Mouse (Mus musculus): ENCODE measurements around the gene Trpc1.

The Trpc1 gene

GRCm38 (mm10) chr9:95695023-95695422, 55.2 kb downstream of the Trpc1 start:
- no peak for DNase-seq

- no peak for DNase-seq
These were observed 55.6 kb downstream of the Trpc1 start for GRCm38 (mm10) chr9:95694526-95694925.

GRCm38 (mm10) chr9:95693528-95694100, 56.6 kb downstream of the Trpc1 start:
- DNase-seq, result no peak

- no peak for DNase-seq
These were observed 57.4 kb downstream of the Trpc1 start for GRCm38 (mm10) chr9:95692823-95693222.

GRCm38 (mm10) chr9:95688064-95688463, 62.1 kb downstream of the Trpc1 start:
- peak; percentile 28 for DNase-seq

DNA sequence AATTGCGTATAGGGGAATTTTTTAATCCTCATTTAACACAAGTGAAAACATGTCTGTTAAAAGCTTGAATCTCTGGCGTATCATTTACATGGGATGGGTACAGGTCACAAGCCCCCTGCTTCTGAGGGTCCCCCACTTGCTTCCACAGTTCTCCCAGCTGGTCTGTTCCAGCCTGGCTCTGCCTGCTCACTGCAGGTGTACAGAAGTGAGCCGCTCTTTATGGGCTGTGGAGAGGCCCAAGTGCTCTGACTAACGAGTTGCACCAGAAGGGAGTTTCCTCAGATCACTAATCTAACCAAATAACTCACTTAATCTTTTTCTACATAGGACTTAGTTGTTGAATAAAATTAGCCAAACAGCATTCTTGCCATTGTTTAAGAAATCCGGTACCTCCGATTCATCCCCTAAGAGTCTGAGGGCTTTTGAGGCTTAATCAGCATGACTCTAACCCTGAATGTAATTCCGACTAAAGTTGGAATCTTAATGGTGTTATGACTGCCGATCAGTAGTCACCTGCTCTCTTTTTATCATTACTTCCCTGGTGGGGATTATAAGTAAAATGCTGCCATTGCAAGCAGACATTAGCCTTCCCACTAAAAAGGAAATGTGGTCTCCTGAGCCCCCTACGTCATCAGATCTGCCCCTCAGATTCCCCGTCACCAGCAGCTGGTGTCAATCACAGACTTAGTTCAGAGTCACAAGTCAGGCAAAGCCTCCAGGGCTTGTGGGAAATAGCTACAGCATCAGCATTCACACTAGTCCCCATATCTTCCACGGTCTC, 64.3 kb downstream of the Trpc1 start:
- DNase-seq, result no peak

DNA sequence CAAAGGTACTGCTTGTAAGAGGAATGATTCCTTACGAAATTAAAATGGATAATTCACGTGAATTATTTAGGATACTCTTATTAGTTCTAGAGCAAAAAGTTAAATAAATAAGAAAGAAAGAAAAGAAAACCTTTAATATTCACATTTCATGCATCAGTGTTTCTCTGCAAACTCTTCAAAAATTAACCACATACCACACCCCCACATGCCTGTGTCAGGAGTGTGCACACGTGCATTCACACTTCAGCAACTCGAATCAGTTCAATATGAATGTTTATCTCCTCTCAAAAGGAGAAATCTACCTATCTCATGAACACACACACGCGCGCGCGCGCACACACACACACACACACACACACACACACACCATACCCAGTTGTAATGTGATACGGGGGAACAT, 69.5 kb downstream of the Trpc1 start:
- DNase-seq, result no peak

DNA sequence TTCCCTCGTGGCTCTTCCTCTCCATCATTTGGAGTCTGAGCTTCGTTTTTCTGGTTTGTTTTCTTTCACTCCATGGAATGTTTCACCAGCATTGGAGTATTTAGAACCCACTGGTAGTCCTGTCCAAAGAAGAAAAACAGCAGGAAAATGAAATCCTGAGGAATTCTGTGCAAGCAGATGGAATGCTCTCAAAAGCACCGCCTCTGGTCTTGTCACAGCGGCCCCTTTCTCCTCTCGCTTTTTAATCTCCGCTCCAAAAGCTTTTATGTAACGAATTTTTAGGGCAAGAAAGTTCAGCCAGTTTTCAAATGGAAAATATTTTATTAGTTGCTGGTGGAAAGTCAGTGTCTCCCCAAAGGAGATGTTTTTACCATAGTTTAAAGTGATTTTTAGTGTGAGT, 70.2 kb downstream of the Trpc1 start:
- no peak for DNase-seq

DNA sequence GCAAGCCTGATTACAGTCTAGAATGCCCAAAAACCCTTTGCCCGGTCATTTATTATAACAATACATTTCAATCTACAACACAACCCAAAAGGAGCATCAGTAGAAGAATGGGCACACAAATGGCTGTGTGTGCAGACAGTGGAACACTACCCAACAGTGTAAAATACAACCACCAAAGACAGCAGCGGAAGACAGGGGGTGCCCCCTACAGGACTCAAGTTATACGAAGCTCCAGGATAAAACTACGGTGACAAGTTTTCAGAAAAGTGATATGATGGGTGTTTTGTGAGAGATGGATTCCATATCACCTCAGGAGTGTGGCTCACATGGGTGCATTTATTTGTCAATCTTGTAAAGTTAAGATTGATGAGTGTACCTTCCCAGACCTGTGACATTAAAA, 74.2 kb downstream of the Trpc1 start:
- DNase-seq, result no peak

GRCm38 (mm10) chr9:95675064-95675699, 75.0 kb downstream of the Trpc1 start:
- peak; percentile 51 for DNase-seq

DNA sequence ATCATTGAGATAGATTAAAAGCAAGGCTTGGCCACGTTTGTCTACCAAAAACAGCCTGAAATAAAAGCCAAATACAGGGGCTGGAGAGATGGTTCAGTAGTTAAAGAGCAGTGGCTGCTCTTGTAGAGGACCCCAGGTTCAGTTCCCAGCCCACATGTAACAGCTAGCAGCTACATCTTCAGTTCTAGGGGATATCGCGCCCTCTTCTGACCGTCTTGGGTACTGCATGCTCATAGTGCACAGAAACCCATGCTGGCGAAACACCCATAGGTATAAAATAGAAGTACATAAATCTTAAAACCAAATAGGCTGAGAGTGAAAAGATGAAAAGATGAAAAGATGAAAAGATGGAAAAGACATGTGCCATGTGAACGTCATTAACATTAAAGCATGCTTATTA, 77.4 kb downstream of the Trpc1 start:
- DNase-seq, result no peak

GRCm38 (mm10) chr9:95672331-95672730, 77.8 kb downstream of the Trpc1 start:
- no peak for DNase-seq

DNA sequence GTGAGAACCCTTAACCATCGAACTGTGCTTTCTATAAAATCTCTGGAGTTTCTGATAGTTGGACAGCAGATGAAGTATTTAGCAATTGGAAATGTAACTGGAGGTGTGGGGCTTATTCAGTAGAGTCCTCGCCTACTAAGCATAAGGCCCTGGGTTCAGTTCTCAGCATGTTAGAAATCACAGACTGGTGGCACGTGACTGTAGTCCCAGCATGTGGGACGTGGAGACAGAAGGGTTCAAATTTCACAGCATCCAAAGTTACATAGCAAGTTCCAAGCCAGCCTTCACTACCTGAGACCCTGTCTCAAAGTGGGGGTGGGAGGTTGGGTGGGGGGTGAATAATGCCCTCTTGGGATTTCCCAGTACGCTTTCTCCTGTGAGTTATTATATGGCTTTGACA, 81.9 kb downstream of the Trpc1 start:
- DNase-seq, result no peak

DNA sequence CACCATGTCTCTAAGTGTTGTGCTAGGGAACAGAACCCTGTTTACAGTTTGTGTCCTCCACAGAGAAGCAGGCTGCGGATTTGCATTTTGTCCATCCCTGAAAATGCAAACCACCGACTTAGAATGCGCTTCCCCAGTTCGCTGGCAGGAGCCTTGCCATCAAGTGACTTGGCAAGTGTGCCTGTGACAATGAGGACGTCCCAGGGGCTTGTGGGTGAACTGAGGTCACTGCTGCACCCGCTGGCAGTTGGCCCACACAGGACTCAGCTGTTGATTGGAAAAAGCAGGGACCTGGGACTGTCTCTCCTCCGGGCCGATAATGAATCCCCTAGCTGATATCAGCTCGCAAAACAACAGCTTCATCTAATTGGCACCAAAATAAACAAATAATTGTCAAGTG, 82.3 kb downstream of the Trpc1 start:
- DNase-seq, result peak; percentile 42

DNA sequence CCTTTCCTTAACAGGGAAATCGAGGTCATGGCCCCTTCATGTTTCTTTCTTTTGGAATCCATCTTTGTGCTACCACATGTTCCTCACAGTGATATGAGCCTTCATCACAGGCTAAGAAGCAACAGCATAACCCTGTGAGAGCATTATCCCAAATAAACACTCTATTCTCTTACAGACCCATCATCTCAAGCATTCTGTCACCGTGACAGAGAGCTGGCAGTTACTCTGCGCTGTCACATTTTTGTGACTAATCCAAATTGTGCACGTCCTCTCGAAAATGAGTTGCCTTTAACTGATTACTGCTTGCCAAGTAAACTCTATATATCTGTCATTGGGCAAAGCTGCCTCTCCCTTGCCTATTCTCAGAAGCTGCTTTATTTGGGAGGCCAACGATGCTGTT, 84.3 kb downstream of the Trpc1 start:
- no peak for DNase-seq

DNA sequence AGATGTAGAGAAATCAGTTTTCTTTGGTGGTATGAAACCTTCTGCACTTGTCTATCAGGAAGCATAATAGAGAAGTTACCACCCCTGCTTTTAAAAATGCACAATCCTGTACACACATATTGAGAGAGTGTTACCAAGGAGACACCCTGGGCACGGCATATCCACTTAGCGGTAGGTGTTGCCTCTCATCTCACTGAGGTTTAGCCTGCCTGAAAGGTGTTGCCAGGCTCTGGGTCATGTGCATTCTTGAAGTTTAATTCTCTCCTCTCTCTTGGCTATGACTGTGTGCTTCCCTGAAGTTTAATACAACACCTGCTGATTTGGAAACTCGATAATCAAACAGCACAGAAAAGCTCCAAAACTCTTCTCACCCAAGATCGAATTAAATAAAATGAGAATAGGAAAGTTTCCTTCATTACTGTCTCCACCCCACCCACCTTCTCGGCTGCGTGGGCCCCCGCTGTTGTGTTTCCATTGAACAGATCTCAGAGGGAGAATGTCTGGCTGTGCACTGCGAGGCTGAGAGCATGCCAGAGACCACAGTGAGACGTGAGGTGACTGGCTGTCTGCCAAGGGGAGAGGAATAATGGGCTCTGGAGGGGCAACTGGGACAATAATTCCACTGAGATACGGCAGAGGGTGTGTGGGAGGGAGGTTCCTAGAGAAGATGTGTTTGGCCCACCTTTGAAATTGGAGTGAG, 85.7 kb downstream of the Trpc1 start:
- DNase-seq, result no peak

- no peak for DNase-seq
These were observed 92.2 kb downstream of the Trpc1 start for GRCm38 (mm10) chr9:95657941-95658340.

Measured in cerebellum, adult 8-10 months (tissue).